Mouse (Mus musculus): ENCODE data around the gene Cdk19.
A peak's percentile ranks its signal among the peaks of the same experiment; 100 is the strongest.

The Cdk19 gene

GRCm38 (mm10) chr10:40349631-40350177 lies 10.3 kb downstream of the Cdk19 start:
- DNase-seq (ENCODE audit: low spot score in 2 of 2) = peak in 1 of 2 experiments; percentile 15

GRCm38 (mm10) chr10:40350245-40350932 lies 11.0 kb downstream of the Cdk19 start:
- DNase-seq (ENCODE audit: low spot score in 2 of 2) = no peak

- DNase-seq (ENCODE audit: low spot score in 2 of 2) = no peak
These were observed 11.8 kb downstream of the Cdk19 start for GRCm38 (mm10) chr10:40351156-40351555.

GRCm38 (mm10) chr10:40354081-40354480 lies 14.7 kb downstream of the Cdk19 start:
- no peak for DNase-seq (ENCODE audit: low spot score in 2 of 2)

GRCm38 (mm10) chr10:40354556-40354955 lies 15.2 kb downstream of the Cdk19 start:
- no peak for DNase-seq (ENCODE audit: low spot score in 2 of 2)

- DNase-seq (ENCODE audit: low spot score in 2 of 2) = no peak
These were observed 18.8 kb downstream of the Cdk19 start for GRCm38 (mm10) chr10:40358166-40358565.

GRCm38 (mm10) chr10:40359131-40359530 lies 19.8 kb downstream of the Cdk19 start:
- DNase-seq (ENCODE audit: low spot score in 2 of 2) = no peak

- no peak for DNase-seq (ENCODE audit: low spot score in 2 of 2)
These were observed 23.6 kb downstream of the Cdk19 start for GRCm38 (mm10) chr10:40363004-40363403.

- DNase-seq (ENCODE audit: low spot score in 2 of 2) = no peak
These were observed 25.4 kb downstream of the Cdk19 start for GRCm38 (mm10) chr10:40364642-40365361.

GRCm38 (mm10) chr10:40365991-40366390 lies 26.6 kb downstream of the Cdk19 start:
- DNase-seq (ENCODE audit: low spot score in 2 of 2) = no peak

- no peak for DNase-seq (ENCODE audit: low spot score in 2 of 2)
These were observed 29.2 kb downstream of the Cdk19 start for GRCm38 (mm10) chr10:40368516-40368915.

- DNase-seq (ENCODE audit: low spot score in 2 of 2) = no peak
These were observed 30.8 kb downstream of the Cdk19 start for GRCm38 (mm10) chr10:40370156-40370555.

GRCm38 (mm10) chr10:40371184-40371913 lies 32.0 kb downstream of the Cdk19 start:
- no peak for DNase-seq (ENCODE audit: low spot score in 2 of 2)

- no peak for DNase-seq (ENCODE audit: low spot score in 2 of 2)
These were observed 32.7 kb downstream of the Cdk19 start for GRCm38 (mm10) chr10:40371914-40372675.

- DNase-seq (ENCODE audit: low spot score in 2 of 2) = no peak
These were observed 34.4 kb downstream of the Cdk19 start for GRCm38 (mm10) chr10:40373749-40374148.

GRCm38 (mm10) chr10:40374828-40375227 lies 35.5 kb downstream of the Cdk19 start:
- DNase-seq (ENCODE audit: low spot score in 2 of 2) = no peak

- DNase-seq (ENCODE audit: low spot score in 2 of 2) = peak; percentile 27 to 36
These were observed 36.9 kb downstream of the Cdk19 start for GRCm38 (mm10) chr10:40376286-40376685.

GRCm38 (mm10) chr10:40378284-40378683 lies 38.9 kb downstream of the Cdk19 start:
- no peak for DNase-seq (ENCODE audit: low spot score in 2 of 2)

- DNase-seq (ENCODE audit: low spot score in 2 of 2) = no peak
These were observed 40.3 kb downstream of the Cdk19 start for GRCm38 (mm10) chr10:40379682-40380081.

- no peak for DNase-seq (ENCODE audit: low spot score in 2 of 2)
These were observed 46.0 kb downstream of the Cdk19 start for GRCm38 (mm10) chr10:40385397-40385796.

- DNase-seq (ENCODE audit: low spot score in 2 of 2) = no peak
These were observed 46.8 kb downstream of the Cdk19 start for GRCm38 (mm10) chr10:40386126-40386525.

Measured in frontal cortex, postnatal 25 days (tissue).